Mouse (Mus musculus) hematopoietic multipotent progenitor cell, adult 10-12 weeks (in vitro differentiated cells): ENCODE results near the gene Gm7102. TPM values are rescaled to one million over a fixed set of nuclear protein-coding genes. Genes with fewer than 3 reads are reported as not detected.

Experiments used
- polyA plus RNA-seq: library from polyadenylated mRNA; stranded (reverse); fragments of >175 nt; gene quantifications from 2 replicates; pipeline ENCODE4 v1.2.3, GENCODE M21; 2012; ENCODE audit warnings: low replicate concordance

Gene Gm7102
- 0.13 TPM in 1 of 2 replicates, not detected in the other for polyA plus RNA-seq

GRCm38 (mm10) chr19:61175756-61176324 is at the start of gene Gm7102:
TSS of gene Gm7102 (minus strand) at chr19:61176309.

GRCm38 (mm10) chr19:61183590-61183989 is 7.5 kb upstream of the Gm7102 start, which contains the start of gene Gm6020:
TSS of gene Gm6020 (plus strand) at chr19:61183890.

GRCm38 (mm10) chr19:61140342-61141206 is 35.5 kb downstream of the Gm7102 start, which contains the start of gene Zfp950:
TSS of gene Zfp950 (minus strand) at chr19:61140840.

Other genes with a start within 250 kb of the Gm7102 start
- 1.6 and 2.4 TPM in 2 replicates for gene Zfp950, start 35.5 kb downstream of the Gm7102 start, polyA plus RNA-seq
- gene Gm6020, start 7.6 kb upstream of the Gm7102 start, polyA plus RNA-seq = not detected in 2 replicates
- gene Csf2ra, start 52.1 kb upstream of the Gm7102 start, polyA plus RNA-seq = 168 and 595 TPM in 2 replicates
- gene Gm21060, start 120.8 kb upstream of the Gm7102 start, polyA plus RNA-seq = not detected in 2 replicates